Mouse (Mus musculus): ENCODE results near the gene Adgrd1. TPM values are rescaled to one million over a fixed set of nuclear protein-coding genes. Genes with fewer than 3 reads are reported as not detected.
"Not testable (repeated sequence)": the region's sequence is repeated elsewhere in the genome, so short reads cannot be mapped to it uniquely, and the experiment has no call there.

Adgrd1 gene
- total and polyA plus RNA-seq, 2 experiments from 2014 or later, result 0.21 to 0.52 TPM

DNA sequence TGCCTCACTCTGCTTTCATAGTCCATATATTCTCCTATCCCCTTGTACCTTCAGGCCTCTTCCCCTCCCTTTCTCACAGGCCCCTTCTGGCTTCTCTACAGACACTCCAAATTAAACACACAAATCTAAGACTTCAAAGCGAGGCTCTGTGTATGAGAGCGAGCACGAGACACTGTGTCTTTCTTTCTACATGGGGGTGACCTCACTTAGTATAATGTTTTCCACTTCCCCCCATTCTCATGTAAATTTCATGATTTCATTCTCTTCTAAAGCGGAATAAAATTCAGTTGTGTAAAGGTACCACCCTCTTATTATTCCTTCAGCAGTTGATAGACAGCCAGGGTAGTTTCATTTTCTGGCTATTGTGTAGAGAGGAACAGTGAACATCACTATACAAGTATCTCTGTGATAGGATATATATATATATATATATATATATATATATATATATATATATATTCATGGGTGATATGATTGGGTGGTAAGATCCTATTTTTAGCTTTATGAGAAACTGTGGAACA lies 21.1 kb downstream of the Adgrd1 start:
- Histone ChIP-seq H3K4me2 (ENCODE audit: low read depth, low read length) (no peak overlapping the region), H3K27me3 (ENCODE audit: insufficient read depth, low read length) (no peaks in the 10 kb centered on the region), H3K36me3 (ENCODE audit: insufficient read depth, low read length) (no peaks in the 10 kb centered on the region), H3K4me1 (ENCODE audit: insufficient read depth, low read length) (no peaks in the 10 kb centered on the region), H3K9me3 (ENCODE audit: low read length) (no peaks in the 10 kb centered on the region), H3K9ac (replicated peaks; ENCODE audit: low read length) (no peak overlapping the region), H3K4me3 (ENCODE audit: low read length) (no peak overlapping the region), H3K27ac (no peak overlapping the region)
- ATAC-seq (no peak), DNase-seq (ENCODE audit: low spot score) (no peak)
- WGBS, result 51% methylated on average over 4 of the region's 4 CpGs
- no peak for TF ChIP-seq CTCF (IDR thresholded peaks at IDR 0.05; ENCODE audit: low read depth)

DNA sequence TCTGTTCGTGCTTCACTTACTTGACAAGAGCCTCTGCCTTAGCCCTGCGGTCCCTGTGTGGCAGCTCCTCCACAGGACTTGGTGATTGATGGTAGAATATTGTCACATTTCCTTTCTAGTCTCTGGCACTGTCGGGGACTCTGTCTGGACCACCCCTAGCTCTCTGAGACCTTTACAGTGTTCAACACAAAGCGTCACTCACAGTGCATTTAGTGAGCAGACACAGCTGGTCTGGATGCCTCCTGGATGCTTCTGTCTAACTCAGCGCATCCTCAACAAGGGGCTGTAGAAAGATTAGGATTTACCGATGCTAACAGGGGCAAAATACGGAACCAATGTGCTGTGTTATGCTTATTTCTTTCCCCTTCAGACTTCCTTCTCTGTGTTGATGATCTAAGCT lies 22.0 kb downstream of the Adgrd1 start:
- Histone ChIP-seq H3K9me3 (ENCODE audit: low read length) (no peaks in the 10 kb centered on the region), H3K27me3 (ENCODE audit: insufficient read depth, low read length) (no peaks in the 10 kb centered on the region), H3K4me1 (ENCODE audit: insufficient read depth, low read length) (no peaks in the 10 kb centered on the region), H3K4me3 (ENCODE audit: low read length) (no peak overlapping the region), H3K9ac (replicated peaks; ENCODE audit: low read length) (no peak overlapping the region), H3K4me2 (ENCODE audit: low read depth, low read length) (no peak overlapping the region), H3K27ac (no peak overlapping the region), H3K36me3 (ENCODE audit: insufficient read depth, low read length) (no peaks in the 10 kb centered on the region)
- no peak for TF ChIP-seq CTCF (IDR thresholded peaks at IDR 0.05; ENCODE audit: low read depth)
- 44% methylated on average over 7 of the region's 7 CpGs for WGBS
- ATAC-seq, result no peak
- no peak for DNase-seq (ENCODE audit: low spot score)

DNA sequence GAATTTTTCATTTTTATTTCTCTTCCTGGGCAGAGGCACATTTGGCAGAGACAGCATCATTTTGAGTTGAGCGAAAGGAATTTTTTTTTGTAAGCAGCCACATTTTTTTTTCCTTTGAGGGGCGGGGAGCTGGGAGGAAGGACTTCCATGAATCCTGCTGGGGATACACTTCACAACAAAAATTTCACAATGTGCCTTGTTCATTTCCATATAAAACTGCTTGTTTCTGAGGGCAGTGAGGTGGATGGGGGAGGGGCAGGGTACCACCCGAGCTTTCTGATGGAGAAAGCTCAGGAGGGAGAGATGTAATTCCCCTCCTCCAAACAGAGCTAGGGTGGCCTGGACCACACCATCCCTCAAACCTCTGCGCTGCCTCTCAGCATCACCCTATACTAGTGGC lies 22.6 kb downstream of the Adgrd1 start:
- 67% methylated on average over 4 of the region's 4 CpGs for WGBS
- H3K4me2 ChIP-seq (ENCODE audit: low read depth, low read length), result no peak overlapping the region
- TF ChIP-seq CTCF (IDR thresholded peaks at IDR 0.05; ENCODE audit: low read depth), result no peak

DNA sequence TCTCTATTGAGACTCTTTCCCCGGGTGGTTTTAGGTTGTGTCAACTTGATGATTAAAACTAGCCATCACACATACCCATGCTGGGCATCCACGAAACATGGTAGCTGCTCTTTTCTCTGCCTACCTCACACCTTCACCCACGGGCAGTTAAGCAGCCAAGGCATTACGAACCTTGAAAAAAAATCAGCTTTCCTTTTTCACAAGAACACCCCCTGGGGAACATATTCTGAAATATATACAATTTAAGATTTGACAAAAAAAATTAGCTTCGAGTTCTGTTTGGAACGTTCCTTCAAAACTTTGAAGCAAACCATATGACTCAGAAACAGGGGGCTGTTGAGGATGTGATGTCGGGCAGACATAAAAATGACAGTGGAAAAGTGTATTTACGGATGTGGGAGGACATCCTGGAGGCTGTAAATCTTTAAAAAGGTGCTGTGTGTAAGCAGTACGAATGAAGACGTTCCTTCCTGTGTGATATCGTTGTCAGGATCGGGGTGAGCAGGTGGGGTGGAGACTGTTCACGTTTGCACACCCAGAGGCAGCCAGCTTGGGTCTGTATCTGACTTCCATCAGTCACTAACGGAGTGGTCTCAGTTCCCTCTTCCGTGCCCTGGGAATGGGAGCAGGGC lies 25.2 kb downstream of the Adgrd1 start:
- H3K36me3 ChIP-seq (ENCODE audit: insufficient read depth, low read length), result no peaks in the 10 kb centered on the region
- H3K4me1 ChIP-seq (ENCODE audit: insufficient read depth, low read length), result peaks cover 5% of the 10 kb centered on the region; the same call in 1 of the 2 replicates
- no peak overlapping the region for H3K4me3 ChIP-seq (ENCODE audit: low read length)
- no peak overlapping the region for H3K4me2 ChIP-seq (ENCODE audit: low read depth, low read length)
- no peak for ATAC-seq
- no peak overlapping the region for H3K27ac ChIP-seq
- DNase-seq (ENCODE audit: low spot score), result no peak
- H3K27me3 ChIP-seq (ENCODE audit: insufficient read depth, low read length), result no peaks in the 10 kb centered on the region
- no peak for TF ChIP-seq CTCF (IDR thresholded peaks at IDR 0.05; ENCODE audit: low read depth)
- H3K9me3 ChIP-seq (ENCODE audit: low read length), result no peaks in the 10 kb centered on the region
- no peak overlapping the region for H3K9ac ChIP-seq (replicated peaks; ENCODE audit: low read length)
- WGBS, result 89% methylated on average over 15 of the region's 15 CpGs

More for the DNA sequence above, 22.6 kb downstream of the Adgrd1 start:
- H3K4me1 ChIP-seq (ENCODE audit: insufficient read depth, low read length), result 0 out of 2 replicates have a peak, but pooled peaks cover under 1% of the 10 kb centered on the region
- H3K4me3 ChIP-seq (ENCODE audit: low read length), result no peak overlapping the region
- no peaks in the 10 kb centered on the region for H3K36me3 ChIP-seq (ENCODE audit: insufficient read depth, low read length)
- ATAC-seq, result no peak
- no peaks in the 10 kb centered on the region for H3K27me3 ChIP-seq (ENCODE audit: insufficient read depth, low read length)
- H3K9me3 ChIP-seq (ENCODE audit: low read length), result no peaks in the 10 kb centered on the region
- H3K27ac ChIP-seq, result no peak overlapping the region
- no peak for DNase-seq (ENCODE audit: low spot score)
- no peak overlapping the region for H3K9ac ChIP-seq (replicated peaks; ENCODE audit: low read length)

DNA sequence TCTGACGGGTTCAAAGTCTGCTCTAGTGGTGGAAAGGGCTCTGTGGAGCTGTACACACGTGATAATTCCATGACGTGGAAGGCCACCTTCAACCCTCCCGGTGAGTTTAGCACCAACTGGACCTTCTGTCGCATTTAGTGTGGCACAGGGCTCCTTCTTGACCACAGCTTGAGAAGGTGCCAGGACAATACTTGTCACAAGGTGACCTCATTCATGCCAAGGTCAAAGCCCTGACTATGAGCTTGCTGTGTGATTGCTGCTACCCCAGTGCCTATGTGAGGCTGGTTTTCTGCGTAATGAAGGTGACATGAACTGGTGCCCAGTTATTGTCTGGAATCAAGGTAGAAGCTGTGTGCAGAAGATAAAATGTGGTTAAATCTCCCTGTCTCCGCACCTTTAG lies 25.9 kb downstream of the Adgrd1 start:
- Histone ChIP-seq H3K4me2 (ENCODE audit: low read depth, low read length) (no peak overlapping the region), H3K27me3 (ENCODE audit: insufficient read depth, low read length) (no peaks in the 10 kb centered on the region), H3K9ac (replicated peaks; ENCODE audit: low read length) (no peak overlapping the region), H3K4me3 (ENCODE audit: low read length) (no peak overlapping the region), H3K4me1 (ENCODE audit: insufficient read depth, low read length) (peaks cover 5% of the 10 kb centered on the region; the same call in 1 of the 2 replicates), H3K9me3 (ENCODE audit: low read length) (no peaks in the 10 kb centered on the region), H3K36me3 (ENCODE audit: insufficient read depth, low read length) (no peaks in the 10 kb centered on the region), H3K27ac (no peak overlapping the region)
- ATAC-seq (no peak), DNase-seq (ENCODE audit: low spot score) (no peak)
- 90% methylated on average over 7 of the region's 7 CpGs for WGBS
- TF ChIP-seq CTCF (IDR thresholded peaks at IDR 0.05; ENCODE audit: low read depth), result no peak

DNA sequence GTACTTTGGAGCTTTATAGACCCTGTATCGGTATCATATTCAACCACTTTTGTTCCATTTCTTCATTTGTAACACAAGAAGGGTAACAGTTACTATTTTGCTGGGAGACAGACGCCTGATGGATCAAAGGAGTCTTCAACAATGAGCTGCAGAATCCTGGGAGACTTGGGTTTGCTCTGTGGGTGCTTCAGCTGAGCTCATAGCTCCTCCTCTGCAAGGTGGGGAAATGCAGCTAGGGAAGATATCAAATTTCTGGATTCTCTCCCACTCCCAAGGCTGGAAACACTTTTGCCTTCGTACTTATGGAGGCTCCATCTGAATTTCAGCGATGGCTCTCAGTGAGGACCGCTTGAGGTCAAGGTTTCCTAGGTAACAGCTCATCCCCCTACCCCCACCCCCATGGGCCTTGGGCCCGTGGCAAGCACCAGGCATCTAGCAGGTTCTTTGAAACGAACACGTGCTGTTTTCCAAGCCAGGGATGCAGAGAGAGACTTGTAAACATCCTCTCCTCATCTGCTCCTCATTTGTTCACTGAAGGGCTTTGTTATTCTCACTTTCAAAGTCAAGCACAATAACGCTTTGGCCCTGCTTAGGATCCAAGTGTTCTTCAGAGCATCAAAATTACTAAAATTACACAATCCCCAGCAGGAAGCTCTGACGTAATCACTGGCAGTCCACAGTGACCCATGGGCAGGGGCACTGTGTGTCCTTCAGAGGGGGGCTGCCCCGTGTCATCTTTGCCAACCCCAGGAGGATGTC lies 27.7 kb downstream of the Adgrd1 start:
- ATAC-seq (peak; percentile 43; the same call in 1 of the 2 replicates), DNase-seq (ENCODE audit: low spot score) (no peak)
- peaks cover 3% of the 10 kb centered on the region; the same call in 1 of the 2 replicates for H3K9me3 ChIP-seq (ENCODE audit: low read length)
- TF ChIP-seq CTCF (IDR thresholded peaks at IDR 0.05; ENCODE audit: low read depth), result no peak
- no peak overlapping the region for H3K27ac ChIP-seq
- WGBS, result 29% methylated on average over 11 of the region's 11 CpGs
- H3K36me3 ChIP-seq (ENCODE audit: insufficient read depth, low read length), result no peaks in the 10 kb centered on the region
- H3K9ac ChIP-seq (replicated peaks; ENCODE audit: low read length), result no peak overlapping the region
- no peak overlapping the region for H3K4me2 ChIP-seq (ENCODE audit: low read depth, low read length)
- no peaks in the 10 kb centered on the region for H3K27me3 ChIP-seq (ENCODE audit: insufficient read depth, low read length)
- H3K4me1 ChIP-seq (ENCODE audit: insufficient read depth, low read length), result peaks cover 5% of the 10 kb centered on the region; the same call in 1 of the 2 replicates
- no peak overlapping the region for H3K4me3 ChIP-seq (ENCODE audit: low read length)

DNA sequence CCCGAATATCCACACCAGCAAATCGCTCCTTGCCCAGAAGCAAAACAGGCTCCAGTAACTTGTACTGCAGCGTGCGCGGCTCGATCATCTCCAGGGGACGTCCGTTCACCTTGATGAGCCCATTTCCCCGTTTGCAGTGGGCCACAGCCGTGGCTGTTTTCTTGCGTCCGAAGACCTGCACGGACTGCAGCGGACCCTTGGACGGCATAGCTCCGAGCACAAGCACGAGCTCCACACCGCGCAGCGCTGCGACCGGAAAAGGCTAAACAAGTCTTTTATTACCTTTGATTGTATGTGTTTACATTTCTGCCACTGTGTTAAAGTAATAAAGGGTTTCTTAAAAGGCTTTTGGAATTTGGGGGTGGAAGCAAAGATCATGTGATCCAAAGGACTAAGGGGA lies 31.8 kb downstream of the Adgrd1 start:
- not testable (repeated sequence) for H3K9ac ChIP-seq (replicated peaks; ENCODE audit: low read length); H3K4me3 ChIP-seq (ENCODE audit: low read length); H3K36me3 ChIP-seq (ENCODE audit: insufficient read depth, low read length); H3K9me3 ChIP-seq (ENCODE audit: low read length); DNase-seq (ENCODE audit: low spot score); H3K4me2 ChIP-seq (ENCODE audit: low read depth, low read length); H3K4me1 ChIP-seq (ENCODE audit: insufficient read depth, low read length); ATAC-seq; H3K27ac ChIP-seq; H3K27me3 ChIP-seq (ENCODE audit: insufficient read depth, low read length)
- WGBS, result 97% methylated on average over 22 of the region's 22 CpGs

Data from hindbrain, postnatal 0 days (tissue).